Mouse (Mus musculus) limb, embryonic 14.5 days (tissue): ENCODE results near the gene Map4k2. TPM values are rescaled to one million over a fixed set of nuclear protein-coding genes. Genes with fewer than 3 reads are reported as not detected.

Experiments used
- ATAC-seq: fragments of 200-750 bp; cut with Nextera tagmentation; 2 replicates; pipeline ENCODE4 v1.8.0; 2017; ENCODE audit warnings: low read depth, moderate number of reproducible peaks, moderate TSS enrichment; ENCODE audit not compliant: low FRiP score
- DNase-seq: peaks from one replicate; pipeline ENCODE4 v3.0.0-alpha.2; 2015; ENCODE audit warnings: low spot score
- H3K27ac ChIP-seq: fragments of 300-500 bp; sonication (generic); replicated peaks from 2 replicates; pipeline ENCODE4 v1.5.1; 2014; ENCODE audit warnings: low read depth, mild to moderate bottlenecking, low read length, moderate library complexity, mixed read lengths
- H3K27me3 ChIP-seq: fragments of 300-500 bp; sonication (generic); 2 replicates; pipeline ENCODE4 v1.6.1; 2014; ENCODE audit warnings: low read length, mixed read lengths; ENCODE audit not compliant: control insufficient read depth, insufficient read depth
- H3K36me3 ChIP-seq: fragments of 300-500 bp; sonication (generic); 2 replicates; pipeline ENCODE4 v1.6.1; 2014; ENCODE audit warnings: mild to moderate bottlenecking, low read length, moderate library complexity, mixed read lengths; ENCODE audit not compliant: control insufficient read depth, insufficient read depth
- H3K4me1 ChIP-seq: fragments of 300-500 bp; sonication (generic); 2 replicates; pipeline ENCODE4 v1.6.1; 2014; ENCODE audit warnings: antibody characterized with exemption, low read length, mixed read lengths; ENCODE audit not compliant: control insufficient read depth, insufficient read depth
- H3K4me2 ChIP-seq: fragments of 300-500 bp; sonication (generic); replicated peaks from 2 replicates; pipeline ENCODE4 v1.6.1; 2014; ENCODE audit warnings: low read depth, mild to moderate bottlenecking, low read length, moderate library complexity; ENCODE audit not compliant: severe bottlenecking
- H3K4me3 ChIP-seq: fragments of 300-500 bp; sonication (generic); replicated peaks from 2 replicates; pipeline ENCODE4 v1.5.1; 2014; ENCODE audit warnings: low read length
- H3K9ac ChIP-seq: fragments of 300-500 bp; sonication (generic); 2 replicates; pipeline ENCODE4 v1.6.1; 2014; ENCODE audit warnings: mild to moderate bottlenecking, low read depth, low read length, moderate library complexity; ENCODE audit not compliant: severe bottlenecking
- H3K9me3 ChIP-seq: fragments of 300-500 bp; sonication (generic); 2 replicates; pipeline ENCODE4 v1.6.1; 2016; ENCODE audit warnings: low read length; ENCODE audit not compliant: control insufficient read depth
- POLR2A ChIP-seq: fragments of 200-500 bp; IDR thresholded peaks from 2 replicates; pipeline ENCODE4 v1.8.0; 2012; ENCODE audit warnings: inconsistent platforms, mild to moderate bottlenecking, moderate library complexity, borderline replicate concordance; ENCODE audit not compliant: insufficient read depth, insufficient read length; ENCODE audit errors: extremely low read depth
- WGBS: fragments of 180-500 bp; shearing (Covaris S2); extraction: QIAGEN DNeasy Blood & Tissue Kit; methylation state at CpG from one replicate; pipeline ENCODE4 v1.1.7; 2014; 5-methylcytosine and 5-hydroxymethylcytosine counted together
- polyA plus RNA-seq, 2 experiments: library from polyadenylated mRNA; depleted of rRNA in 1 of 2; stranded (reverse) in 1 of 2; unstranded in 1 of 2; fragments of >200 nt; fragmentation: Nextera tagmentation in 1 of 2; extraction: Ambion mirVana in 1 of 2; gene quantifications; 2 replicates each; pipeline versions ENCODE4 v1.2.1 to v1.2.3; 2012 to 2014

The Map4k2 gene
- polyA plus RNA-seq, 2 experiments: 8.8 to 90.4 TPM

DNA sequence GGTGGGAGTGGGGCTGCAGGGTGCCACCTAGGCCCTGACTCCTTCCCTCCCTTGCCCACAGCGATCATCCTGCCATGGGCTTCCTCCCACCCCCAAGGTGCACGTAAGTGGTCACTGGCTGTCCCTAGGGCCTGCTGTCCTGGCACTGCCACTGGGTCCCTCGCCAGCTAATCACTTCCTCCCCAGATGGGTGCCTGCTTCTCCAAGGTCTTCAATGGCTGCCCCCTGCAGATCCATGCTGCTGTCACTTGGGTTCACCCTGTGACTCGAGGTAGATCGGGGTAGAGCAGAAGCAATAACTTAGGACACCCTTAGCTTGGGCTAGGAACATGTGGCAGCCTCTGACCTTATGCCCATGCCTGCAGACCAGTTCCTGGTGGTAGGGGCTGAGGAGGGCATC is 5.1 kb downstream of the Map4k2 start:
- Histone ChIP-seq H3K4me2 (no peak overlapping the region), H3K4me1 (0 out of 2 replicates have a peak, but pooled peaks cover 3% of the 10 kb centered on the region), H3K4me3 (no peak overlapping the region), H3K27ac (no peak overlapping the region), H3K27me3 (no peaks in the 10 kb centered on the region), H3K9me3 (no peaks in the 10 kb centered on the region), H3K9ac (no peak overlapping the region), H3K36me3 (peaks cover 43% of the 10 kb centered on the region)
- 90% methylated on average over 5 of the region's 5 CpGs for WGBS
- no peak for DNase-seq
- no peak for ATAC-seq
- no peak for TF ChIP-seq POLR2A

DNA sequence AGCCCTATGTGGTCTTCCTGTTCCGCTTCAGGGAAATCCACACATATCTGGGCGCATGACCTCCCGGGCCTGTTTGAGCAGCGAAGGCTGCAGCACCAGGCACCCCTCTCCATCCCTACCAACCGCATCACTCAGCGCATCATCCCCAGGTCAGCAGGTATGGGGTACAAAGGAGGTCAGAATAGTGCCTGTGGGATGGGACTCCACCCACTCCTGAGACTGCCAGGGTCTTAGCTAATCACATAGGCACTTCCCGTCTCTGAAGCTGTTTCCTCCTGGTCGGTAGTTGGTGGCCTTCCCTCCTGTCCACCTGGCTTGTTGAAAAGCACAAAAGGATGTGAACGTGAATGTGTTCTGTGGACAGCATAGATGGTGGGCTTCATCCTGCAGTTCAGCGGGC is 5.7 kb downstream of the Map4k2 start:
- Histone ChIP-seq H3K9me3 (no peaks in the 10 kb centered on the region), H3K27ac (no peak overlapping the region), H3K9ac (no peak overlapping the region), H3K4me2 (no peak overlapping the region), H3K4me1 (0 out of 2 replicates have a peak, but pooled peaks cover 1% of the 10 kb centered on the region), H3K36me3 (peaks cover 43% of the 10 kb centered on the region), H3K27me3 (no peaks in the 10 kb centered on the region), H3K4me3 (no peak overlapping the region)
- DNase-seq (no peak), ATAC-seq (no peak)
- TF ChIP-seq POLR2A: no peak
- 88% methylated on average over 10 of the region's 10 CpGs for WGBS

DNA sequence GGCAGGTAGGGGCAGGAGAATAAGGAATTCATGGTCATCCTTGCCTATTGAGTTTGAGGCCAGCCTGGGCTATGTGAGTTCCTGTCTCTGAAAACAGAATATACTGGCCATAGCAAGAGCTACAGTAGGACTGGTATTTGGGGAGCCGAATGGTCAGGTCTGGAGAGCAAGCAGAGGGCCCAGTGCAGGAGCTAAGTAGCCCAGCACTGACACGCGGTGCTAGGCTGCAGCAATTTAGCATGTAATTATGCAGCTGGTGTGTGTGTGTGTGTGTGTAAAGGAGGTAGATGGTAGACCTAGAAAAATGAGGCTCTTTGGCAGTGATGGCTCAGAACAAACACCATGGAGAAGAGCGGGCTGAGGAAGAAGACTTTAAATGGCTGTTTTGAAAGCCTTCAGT is 6.7 kb downstream of the Map4k2 start:
- H3K36me3 ChIP-seq: peaks cover 47% of the 10 kb centered on the region
- no peak for DNase-seq

DNA sequence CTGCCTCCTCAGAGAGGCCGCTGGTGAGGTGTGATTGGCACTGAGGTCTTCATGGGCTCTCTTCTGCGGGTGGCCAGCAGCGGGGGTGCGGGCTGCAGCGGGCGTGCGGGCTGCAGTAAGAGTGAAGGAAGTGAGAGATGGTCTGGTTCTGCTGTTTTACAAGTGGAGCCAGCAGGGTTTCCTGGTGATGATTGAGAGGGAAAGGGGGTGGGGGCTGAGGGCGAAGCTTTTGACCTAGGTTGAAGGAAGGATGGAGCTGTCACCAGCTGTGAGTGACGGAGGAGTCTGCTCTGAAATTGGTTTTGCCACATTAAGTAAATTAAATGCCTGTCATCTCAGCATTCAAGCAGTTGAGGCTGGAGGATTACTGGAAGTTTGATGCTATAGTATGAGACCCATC is 7.8 kb downstream of the Map4k2 start:
- Histone ChIP-seq H3K27me3 (no peaks in the 10 kb centered on the region), H3K9me3 (no peaks in the 10 kb centered on the region), H3K27ac (no peak overlapping the region; the same call in 1 of the 2 replicates), H3K4me1 (no peaks in the 10 kb centered on the region), H3K36me3 (peaks cover 54% of the 10 kb centered on the region), H3K9ac (peak overlapping the region; percentile 25; the same call in 1 of the 2 replicates), H3K4me2 (no peak overlapping the region), H3K4me3 (no peak overlapping the region)
- DNase-seq (no peak), ATAC-seq (no peak)
- TF ChIP-seq POLR2A: no peak
- WGBS: 18% methylated on average over 9 of the region's 9 CpGs

More for the DNA sequence above, 6.7 kb downstream of the Map4k2 start:
- H3K27ac ChIP-seq: no peak overlapping the region
- no peak overlapping the region for H3K4me2 ChIP-seq
- 93% methylated on average over 4 of the region's 4 CpGs for WGBS
- H3K9me3 ChIP-seq: no peaks in the 10 kb centered on the region
- no peak overlapping the region for H3K9ac ChIP-seq
- no peak for TF ChIP-seq POLR2A
- H3K4me3 ChIP-seq: no peak overlapping the region
- ATAC-seq: no peak
- no peaks in the 10 kb centered on the region for H3K4me1 ChIP-seq
- no peaks in the 10 kb centered on the region for H3K27me3 ChIP-seq

DNA sequence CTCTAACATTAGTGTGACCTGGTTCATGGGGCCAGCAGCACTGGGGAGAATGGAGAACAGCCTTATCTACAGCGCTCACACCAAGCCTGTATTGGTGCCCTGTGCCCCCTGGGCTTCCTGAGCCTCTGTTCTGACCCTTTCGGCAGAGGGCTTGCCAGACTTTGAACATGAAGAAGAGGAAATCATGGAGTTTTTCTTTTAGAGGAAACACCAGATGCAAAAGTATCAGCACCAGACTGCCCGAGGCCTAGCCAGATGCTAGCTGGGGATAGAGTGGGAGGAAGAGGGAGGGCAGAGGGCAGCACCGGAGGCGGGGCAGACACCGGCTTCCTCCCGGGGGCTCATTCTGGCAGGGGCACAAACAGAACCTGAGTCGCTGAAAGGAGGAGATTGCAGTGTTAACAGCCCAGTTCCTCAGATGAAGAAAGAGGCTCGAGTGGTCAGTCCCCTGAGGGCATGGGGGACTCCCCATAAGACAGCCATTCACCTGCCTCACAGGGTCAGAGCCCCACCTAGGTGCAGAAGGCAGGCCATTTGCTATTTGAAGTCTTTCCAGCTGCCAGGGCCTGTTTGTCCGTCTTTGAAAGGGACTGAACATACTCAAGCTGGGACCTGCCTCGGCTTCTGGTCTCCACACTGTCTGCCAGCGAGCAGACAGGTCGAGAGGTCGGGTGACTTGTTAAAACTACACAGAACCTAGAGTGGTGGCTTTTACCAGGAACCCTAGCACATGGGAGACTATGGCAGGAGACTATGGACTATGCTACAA is 8.5 kb downstream of the Map4k2 start:
- Histone ChIP-seq H3K27ac (no peak overlapping the region; the same call in 1 of the 2 replicates), H3K4me3 (no peak overlapping the region), H3K36me3 (peaks cover 54% of the 10 kb centered on the region), H3K9ac (peak overlapping the region; percentile 25; the same call in 1 of the 2 replicates), H3K9me3 (no peaks in the 10 kb centered on the region), H3K4me1 (no peaks in the 10 kb centered on the region), H3K4me2 (no peak overlapping the region), H3K27me3 (no peaks in the 10 kb centered on the region)
- WGBS: 19% methylated on average over 13 of the region's 14 CpGs
- TF ChIP-seq POLR2A: no peak
- DNase-seq: no peak
- ATAC-seq: no peak
